Mouse (Mus musculus) left cerebral cortex, adult 9 months (tissue): ENCODE measurements around the gene Ube2q1.

Experiments used
- DNase-seq, 2 experiments: peaks; one replicate each; pipeline ENCODE4 v3.0.0; 2022; ENCODE audit warnings: low spot score in 2 of 2

The Ube2q1 gene

GRCm38 (mm10) chr3:89821096-89821513, 47.7 kb downstream of the Ube2q1 start:
- no peak for DNase-seq

- DNase-seq = no peak
Observed at GRCm38 (mm10) chr3:89821548-89822480, 48.4 kb downstream of the Ube2q1 start.

- DNase-seq = no peak
Observed at GRCm38 (mm10) chr3:89823594-89823993, 50.2 kb downstream of the Ube2q1 start.

- no peak for DNase-seq
Observed at GRCm38 (mm10) chr3:89826295-89826694, 52.9 kb downstream of the Ube2q1 start.

- DNase-seq = no peak
Observed at GRCm38 (mm10) chr3:89830815-89831591, 57.6 kb downstream of the Ube2q1 start, which contains the start of gene She. She (plus strand) TSS chr3:89831370.
